Mouse (Mus musculus): Measurements from ENCODE around the gene Gm49396. TPM values are rescaled to one million over a fixed set of nuclear protein-coding genes. Genes with fewer than 3 reads are reported as not detected.

The Gm49396 gene
- polyA plus RNA-seq, 1 experiment from 2014 or later, result 17.0 TPM

DNA sequence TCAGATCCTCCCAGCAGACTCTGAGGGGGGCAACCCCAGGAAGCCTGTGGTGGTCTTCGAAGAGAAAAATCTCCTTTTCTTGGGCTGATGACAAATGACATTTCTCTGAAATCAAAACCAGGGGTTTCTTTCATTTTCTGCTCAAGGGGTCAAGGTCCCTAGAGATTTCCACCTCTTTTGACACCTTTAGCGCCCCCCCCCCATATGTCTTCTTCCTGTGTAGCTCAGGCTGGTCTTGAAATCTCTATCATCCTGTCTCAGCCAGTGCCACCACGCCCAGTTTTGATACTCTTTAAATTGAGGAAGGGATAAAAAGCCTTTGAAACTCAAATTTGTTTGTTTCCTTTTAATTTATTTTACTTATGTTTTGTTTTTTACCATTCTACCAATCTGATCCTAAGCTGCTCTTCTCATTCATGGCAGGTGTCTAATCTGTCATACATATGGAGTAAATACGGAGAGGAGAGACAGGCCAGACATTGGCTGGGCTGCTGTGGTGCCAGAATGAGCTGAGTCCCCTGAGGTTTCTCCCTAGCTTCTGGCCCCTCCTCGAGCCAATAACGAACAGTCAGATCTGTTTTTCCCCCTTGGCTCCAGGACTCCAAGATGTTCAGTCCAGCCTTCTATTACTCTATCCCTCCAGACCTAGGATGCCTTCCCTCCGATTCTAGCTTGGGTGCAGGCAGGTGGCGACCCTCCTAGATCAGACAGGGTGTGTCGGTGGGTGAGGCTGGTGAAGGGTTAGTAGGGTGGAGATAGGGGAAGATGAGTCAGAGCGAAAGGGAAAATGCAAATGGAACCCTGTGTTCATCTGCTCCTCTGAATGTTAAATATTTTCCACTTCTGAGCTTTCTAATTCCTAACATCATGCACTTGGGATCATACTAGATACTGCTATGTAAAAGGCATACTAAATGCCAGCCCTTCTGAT lies 30.7 kb downstream of the Gm49396 start:
- H3K4me3 ChIP-seq, result no peak overlapping the region
- DNase-seq (ENCODE audit: low spot score), result no peak
- 83% methylated on average over 10 of the region's 10 CpGs for WGBS
- no peak overlapping the region for H3K27ac ChIP-seq (replicated peaks)
- no peaks in the 10 kb centered on the region for H3K36me3 ChIP-seq
- H3K4me1 ChIP-seq, result peaks cover 16% of the 10 kb centered on the region
- no peaks in the 10 kb centered on the region for H3K9me3 ChIP-seq (replicated peaks)
- H3K27me3 ChIP-seq (ENCODE audit: low read depth, poor library complexity, severe bottlenecking), result no peaks in the 10 kb centered on the region

DNA sequence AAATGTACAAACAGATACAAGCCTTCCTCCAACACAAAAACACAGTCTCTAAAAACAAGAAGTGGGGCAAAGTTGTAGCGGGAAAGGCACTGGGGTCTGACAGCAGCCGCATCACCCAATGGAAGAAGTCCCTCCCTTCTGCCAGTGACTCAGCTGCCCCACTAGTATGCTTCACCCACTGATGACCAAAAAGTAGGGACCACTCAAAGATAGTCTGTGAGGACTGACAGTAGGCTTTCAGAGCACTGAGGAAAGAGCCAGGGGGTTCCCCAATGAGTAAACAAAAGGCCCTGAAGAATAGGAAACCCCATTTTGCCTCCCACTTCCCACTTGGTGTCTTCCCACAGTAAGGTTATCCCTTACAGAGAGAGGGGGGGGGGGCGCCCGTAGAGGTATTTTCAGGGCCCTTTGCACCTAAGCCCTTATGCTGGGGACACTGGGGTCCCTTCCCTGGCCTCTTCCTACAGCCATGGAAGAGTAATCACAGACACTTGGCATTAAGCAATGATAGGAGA lies 31.4 kb downstream of the Gm49396 start:
- Histone ChIP-seq H3K27me3 (ENCODE audit: low read depth, poor library complexity, severe bottlenecking) (no peaks in the 10 kb centered on the region), H3K4me3 (no peak overlapping the region), H3K9me3 (replicated peaks) (no peaks in the 10 kb centered on the region), H3K27ac (replicated peaks) (no peak overlapping the region), H3K4me1 (peaks cover 17% of the 10 kb centered on the region), H3K36me3 (no peaks in the 10 kb centered on the region)
- 64% methylated on average over 4 of the region's 4 CpGs for WGBS
- DNase-seq (ENCODE audit: low spot score), result no peak

DNA sequence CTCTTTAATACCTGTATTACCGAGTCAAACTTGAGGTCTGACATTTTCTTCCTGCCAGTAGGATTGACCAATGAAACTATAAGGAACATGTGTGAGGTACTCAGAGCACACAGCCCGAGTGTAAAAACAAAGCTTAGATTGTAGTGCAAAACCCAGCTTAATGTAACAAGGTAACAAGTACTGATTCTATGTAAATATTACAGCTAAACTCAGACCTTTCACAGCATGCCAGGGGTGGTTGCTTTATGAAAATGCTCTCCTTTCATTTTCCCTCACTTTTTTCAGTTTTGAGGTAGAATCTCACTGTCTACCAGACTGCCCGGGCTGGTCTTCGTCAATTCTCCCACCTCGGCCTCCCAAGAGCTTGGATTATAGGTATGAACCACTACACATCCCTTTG lies 32.9 kb downstream of the Gm49396 start:
- Histone ChIP-seq H3K4me1 (peaks cover 17% of the 10 kb centered on the region), H3K27me3 (ENCODE audit: low read depth, poor library complexity, severe bottlenecking) (no peaks in the 10 kb centered on the region), H3K4me3 (no peak overlapping the region), H3K27ac (replicated peaks) (no peak overlapping the region), H3K9me3 (replicated peaks) (no peaks in the 10 kb centered on the region), H3K36me3 (no peaks in the 10 kb centered on the region)
- 85% methylated on average over 5 of the region's 5 CpGs for WGBS
- DNase-seq (ENCODE audit: low spot score), result no peak

- 80% methylated on average over 5 of the region's 5 CpGs for WGBS
- H3K4me1 ChIP-seq, result peaks cover 12% of the 10 kb centered on the region
- no peaks in the 10 kb centered on the region for H3K36me3 ChIP-seq
- H3K27me3 ChIP-seq (ENCODE audit: low read depth, poor library complexity, severe bottlenecking), result no peaks in the 10 kb centered on the region
- H3K9me3 ChIP-seq (replicated peaks), result no peaks in the 10 kb centered on the region
- no peak overlapping the region for H3K4me3 ChIP-seq
- H3K27ac ChIP-seq (replicated peaks), result no peak overlapping the region
- DNase-seq (ENCODE audit: low spot score), result no peak
These were observed 33.7 kb downstream of the Gm49396 start for GRCm38 (mm10) chr7:30596811-30597210.

DNA sequence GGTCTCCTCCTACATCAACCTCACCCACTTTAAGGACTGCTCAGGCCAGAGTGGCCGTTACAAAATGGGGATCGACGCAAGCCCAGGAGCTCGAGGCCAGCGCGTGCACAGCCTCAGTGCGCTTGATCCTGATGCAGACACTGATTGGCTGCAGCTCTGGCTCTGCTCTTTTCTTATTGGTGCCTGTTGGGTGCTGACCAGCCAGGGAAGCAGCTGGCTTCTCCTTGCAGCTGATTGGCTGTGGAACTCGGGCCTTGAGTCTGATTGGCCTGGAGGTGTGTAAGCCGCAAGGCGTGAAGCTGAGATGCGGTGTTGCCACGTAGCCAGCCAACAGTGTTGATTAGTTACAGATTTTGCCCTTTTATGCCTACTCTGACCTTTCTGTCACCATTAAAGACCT lies 35.6 kb downstream of the Gm49396 start, which contains the start of gene Zbtb32:
Zbtb32 (minus strand) TSS at position 124 of the 400 bp plus-strand sequence.
- DNase-seq (ENCODE audit: low spot score), result no peak
- no peak within 1 kb of the TSS for H3K27ac ChIP-seq (replicated peaks)
- peak within 1 kb of the TSS; percentile 26; the same call in 1 of the 2 replicates for H3K4me3 ChIP-seq
- H3K27me3 ChIP-seq (ENCODE audit: low read depth, poor library complexity, severe bottlenecking), result no peaks in the 10 kb centered on the region
- no peaks in the 10 kb centered on the region for H3K36me3 ChIP-seq
- peaks cover 9% of the 10 kb centered on the region for H3K4me1 ChIP-seq
- no peaks in the 10 kb centered on the region for H3K9me3 ChIP-seq (replicated peaks)
- WGBS, result 92% methylated on average over 12 of the region's 12 CpGs

DNA sequence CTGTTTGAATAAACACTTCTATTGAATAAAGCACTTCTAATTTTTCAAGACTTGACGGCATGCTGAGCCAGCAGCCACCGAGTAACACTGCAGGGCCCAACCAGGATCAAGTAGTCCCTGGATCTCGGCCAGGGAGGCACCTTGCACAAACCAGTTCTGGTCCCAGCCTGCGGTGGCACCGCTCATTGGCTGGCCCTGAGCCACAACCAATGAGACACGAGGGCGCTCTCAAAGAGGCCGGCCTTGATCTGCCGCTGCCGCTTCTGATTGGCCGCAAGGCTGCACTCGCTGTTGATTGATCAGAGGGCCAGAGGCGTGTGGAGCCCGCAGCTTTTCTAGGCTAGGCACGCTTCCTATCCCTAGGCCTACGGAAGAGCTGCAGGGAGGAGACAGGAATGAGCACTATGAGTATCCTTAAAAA lies 36.8 kb downstream of the Gm49396 start:
- H3K27me3 ChIP-seq (ENCODE audit: low read depth, poor library complexity, severe bottlenecking), result no peaks in the 10 kb centered on the region
- H3K4me3 ChIP-seq, result peak overlapping the region; percentile 26; the same call in 1 of the 2 replicates
- H3K4me1 ChIP-seq, result peaks cover 9% of the 10 kb centered on the region
- H3K27ac ChIP-seq (replicated peaks), result no peak overlapping the region
- WGBS, result 2% methylated on average over 16 of the region's 16 CpGs
- no peaks in the 10 kb centered on the region for H3K9me3 ChIP-seq (replicated peaks)
- no peaks in the 10 kb centered on the region for H3K36me3 ChIP-seq
- DNase-seq (ENCODE audit: low spot score), result peak; percentile 85

- WGBS, result 81% methylated on average over 7 of the region's 7 CpGs
- Histone ChIP-seq H3K4me3 (no peak overlapping the region), H3K4me1 (peaks cover 9% of the 10 kb centered on the region), H3K27ac (replicated peaks) (no peak overlapping the region), H3K9me3 (replicated peaks) (no peaks in the 10 kb centered on the region), H3K36me3 (no peaks in the 10 kb centered on the region), H3K27me3 (ENCODE audit: low read depth, poor library complexity, severe bottlenecking) (no peaks in the 10 kb centered on the region)
- DNase-seq (ENCODE audit: low spot score), result no peak
These were observed 37.5 kb downstream of the Gm49396 start for GRCm38 (mm10) chr7:30600651-30601050.

- Histone ChIP-seq H3K27me3 (ENCODE audit: low read depth, poor library complexity, severe bottlenecking) (no peaks in the 10 kb centered on the region), H3K4me1 (peaks cover 9% of the 10 kb centered on the region), H3K9me3 (replicated peaks) (no peaks in the 10 kb centered on the region), H3K27ac (replicated peaks) (no peak overlapping the region), H3K36me3 (no peaks in the 10 kb centered on the region), H3K4me3 (no peak overlapping the region)
- 71% methylated on average over 3 of the region's 3 CpGs for WGBS
- no peak for DNase-seq (ENCODE audit: low spot score)
These were observed 39.4 kb downstream of the Gm49396 start for GRCm38 (mm10) chr7:30602583-30602982.

DNA sequence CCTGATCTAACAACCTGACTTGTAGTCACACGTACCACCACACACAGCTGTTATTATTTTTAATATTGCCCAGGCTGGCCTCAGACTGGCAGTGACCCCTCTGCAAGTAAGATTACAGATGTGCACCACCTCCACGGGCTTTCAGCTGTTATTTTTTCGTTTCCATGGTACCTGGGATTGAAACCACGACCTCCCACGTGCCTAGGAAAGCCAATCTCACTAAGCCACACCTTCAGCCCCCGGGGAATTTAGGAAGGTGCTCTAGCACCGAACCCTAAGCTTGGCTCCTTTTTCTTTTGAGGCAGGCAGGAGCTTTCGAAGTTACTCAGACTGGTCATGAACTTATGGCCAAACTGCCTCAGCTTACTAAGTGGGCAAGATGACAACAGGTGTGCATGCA lies 41.3 kb downstream of the Gm49396 start:
- H3K36me3 ChIP-seq, result no peaks in the 10 kb centered on the region
- no peak overlapping the region for H3K27ac ChIP-seq (replicated peaks)
- WGBS, result 69% methylated on average over 8 of the region's 8 CpGs
- peaks cover 17% of the 10 kb centered on the region for H3K4me1 ChIP-seq
- H3K9me3 ChIP-seq (replicated peaks), result no peaks in the 10 kb centered on the region
- H3K4me3 ChIP-seq, result no peak overlapping the region
- no peaks in the 10 kb centered on the region for H3K27me3 ChIP-seq (ENCODE audit: low read depth, poor library complexity, severe bottlenecking)
- no peak for DNase-seq (ENCODE audit: low spot score)

- 86% methylated on average over 8 of the region's 8 CpGs for WGBS
- Histone ChIP-seq H3K27me3 (ENCODE audit: low read depth, poor library complexity, severe bottlenecking) (no peaks in the 10 kb centered on the region), H3K4me3 (no peak overlapping the region), H3K36me3 (no peaks in the 10 kb centered on the region), H3K27ac (replicated peaks) (no peak overlapping the region), H3K9me3 (replicated peaks) (no peaks in the 10 kb centered on the region), H3K4me1 (peaks cover 11% of the 10 kb centered on the region)
- no peak for DNase-seq (ENCODE audit: low spot score)
These were observed 41.8 kb downstream of the Gm49396 start for GRCm38 (mm10) chr7:30604944-30605343.

DNA sequence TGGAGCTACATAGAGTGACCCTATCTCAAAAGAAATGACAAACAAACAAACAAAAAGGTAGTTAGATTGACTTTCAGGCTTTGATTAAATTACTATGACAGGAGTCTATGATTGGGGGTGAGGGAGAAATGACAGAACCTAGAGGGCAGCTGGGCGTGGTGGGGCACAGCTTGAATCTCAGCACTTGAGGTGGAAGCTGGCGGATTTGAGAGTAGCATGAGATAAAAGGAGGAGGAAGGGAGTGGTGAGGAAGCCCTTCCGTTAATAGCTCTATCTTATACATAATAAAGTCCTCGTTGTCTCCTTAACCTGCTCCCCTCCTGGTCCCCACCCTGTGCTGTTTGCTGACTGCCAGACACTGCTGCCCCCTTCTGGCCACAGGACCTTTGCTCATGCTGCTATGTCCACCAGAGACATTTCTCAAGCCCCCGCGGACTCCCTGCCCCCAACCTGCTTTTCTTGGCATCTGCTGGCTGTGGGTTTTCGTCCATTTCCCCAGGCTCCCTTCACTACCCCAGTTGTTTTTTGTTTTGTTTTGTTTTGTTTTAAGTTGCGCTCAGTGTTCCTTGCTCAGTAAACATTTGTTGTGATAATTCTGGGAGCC lies 44.7 kb downstream of the Gm49396 start:
- no peaks in the 10 kb centered on the region for H3K27me3 ChIP-seq (ENCODE audit: low read depth, poor library complexity, severe bottlenecking)
- 0 out of 2 replicates have a peak, but pooled peaks cover 8% of the 10 kb centered on the region for H3K4me1 ChIP-seq
- no peak overlapping the region for H3K4me3 ChIP-seq
- DNase-seq (ENCODE audit: low spot score), result peak; percentile 69
- 31% methylated on average over 8 of the region's 8 CpGs for WGBS
- H3K36me3 ChIP-seq, result no peaks in the 10 kb centered on the region
- H3K9me3 ChIP-seq (replicated peaks), result no peaks in the 10 kb centered on the region
- H3K27ac ChIP-seq (replicated peaks), result no peak overlapping the region

DNA sequence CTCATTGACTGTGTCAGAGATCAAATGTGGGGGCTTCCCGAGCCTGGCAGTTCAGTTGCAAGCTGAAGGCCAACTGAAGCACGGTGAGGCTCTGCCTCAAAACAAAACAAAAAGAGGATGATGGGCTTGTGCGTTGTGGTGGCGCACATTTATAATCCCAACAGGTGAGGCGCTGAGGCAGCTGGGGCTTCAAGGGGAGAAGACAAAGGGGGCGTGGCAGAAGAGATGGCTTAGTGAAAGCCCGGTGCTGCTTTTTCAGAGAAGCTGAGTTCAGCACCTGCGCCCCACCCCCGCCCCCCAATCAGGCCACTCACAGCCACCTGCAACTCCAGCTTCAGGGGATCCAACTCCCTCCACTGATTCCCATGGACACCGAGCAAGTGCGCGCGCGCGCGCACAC lies 45.3 kb downstream of the Gm49396 start:
- DNase-seq (ENCODE audit: low spot score), result no peak
- Histone ChIP-seq H3K4me1 (0 out of 2 replicates have a peak, but pooled peaks cover 8% of the 10 kb centered on the region), H3K36me3 (no peaks in the 10 kb centered on the region), H3K4me3 (no peak overlapping the region), H3K27ac (replicated peaks) (no peak overlapping the region), H3K9me3 (replicated peaks) (no peaks in the 10 kb centered on the region), H3K27me3 (ENCODE audit: low read depth, poor library complexity, severe bottlenecking) (no peaks in the 10 kb centered on the region)
- 52% methylated on average over 14 of the region's 16 CpGs for WGBS

DNA sequence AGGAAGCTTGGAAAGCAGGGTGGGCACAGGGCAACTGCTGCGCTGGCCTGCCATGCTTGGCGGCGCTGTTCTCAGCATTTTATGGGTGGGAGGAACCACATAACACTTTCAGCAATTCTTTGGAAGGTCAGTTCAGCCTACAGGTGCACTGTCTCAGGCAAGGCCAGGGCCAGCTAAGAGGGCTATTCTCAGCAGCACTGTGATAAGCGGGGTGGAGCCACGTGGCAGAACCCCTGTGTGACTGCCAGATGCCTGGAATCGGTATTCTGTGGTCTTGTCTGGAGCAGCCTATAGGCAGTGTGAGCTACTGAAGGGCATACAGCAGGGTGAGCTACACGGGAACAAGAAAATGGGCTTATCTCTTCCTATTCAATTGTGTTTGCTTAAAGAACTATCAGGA lies 46.9 kb downstream of the Gm49396 start:
- 72% methylated on average over 7 of the region's 7 CpGs for WGBS
- Histone ChIP-seq H3K27me3 (ENCODE audit: low read depth, poor library complexity, severe bottlenecking) (no peaks in the 10 kb centered on the region), H3K36me3 (peaks cover 2% of the 10 kb centered on the region), H3K4me1 (0 out of 2 replicates have a peak, but pooled peaks cover 8% of the 10 kb centered on the region), H3K4me3 (no peak overlapping the region), H3K9me3 (replicated peaks) (no peaks in the 10 kb centered on the region), H3K27ac (replicated peaks) (no peak overlapping the region)
- DNase-seq (ENCODE audit: low spot score), result no peak

Measured in midbrain, embryonic 10.5 days (tissue).